In genomic region chr13:99095006-99095405, GRCm38 (mm10) we compare ENCODE assay signal across 34 mouse cellular contexts.
"Had no signal": no experiment of that assay in that cellular context is flagged by ENCODE, and none has a peak within 500 bp of the region (broad histone marks: within the 10 kb centered on the region; RNA-seq: fewer than 3 reads in every experiment).

No protein-coding gene starts in this region.

- H3K9ac ChIP-seq: heart, embryonic 12.5 days; heart, embryonic 13.5 days; heart, embryonic 15.5 days; hindbrain, embryonic 12.5 days; hindbrain, embryonic 13.5 days; hindbrain, embryonic 14.5 days; hindbrain, embryonic 15.5 days; intestine, embryonic 15.5 days; kidney, embryonic 15.5 days had no signal

- DNase-seq: heart, postnatal 10 days; heart, postnatal 14 days; heart, postnatal 36 days; heart, postnatal 4 days; kidney, adult 11 months; kidney, adult 18-20 months; kidney, adult 2 months; kidney, adult 8-10 months; kidney, adult 9 months; kidney, postnatal 10 days; kidney, postnatal 14 days; kidney, postnatal 25 days; kidney, postnatal 36 days; kidney, postnatal 4 days; layer of hippocampus, adult 9-11 months; layer of hippocampus, postnatal 36 days had no signal

- ATAC-seq: hindbrain, embryonic 16.5 days; hindbrain, postnatal 0 days; inflammation-experienced regulatory T-cells, adult 6 months; intestine, embryonic 15.5 days; intestine, embryonic 16.5 days; intestine, postnatal 0 days had no signal

- H3K4me3 ChIP-seq: heart, embryonic 10.5 days; heart, embryonic 12.5 days; heart, embryonic 13.5 days; heart, embryonic 15.5 days; hindbrain, embryonic 10.5 days; hindbrain, embryonic 12.5 days; hindbrain, embryonic 13.5 days; hindbrain, embryonic 15.5 days; intestine, embryonic 15.5 days; kidney, embryonic 15.5 days; layer of hippocampus, adult 2 months had no signal

- H3K36me3 ChIP-seq: heart, embryonic 10.5 days; heart, embryonic 12.5 days; heart, embryonic 13.5 days; heart, embryonic 15.5 days; hindbrain, embryonic 10.5 days; hindbrain, embryonic 12.5 days; hindbrain, embryonic 13.5 days; hindbrain, embryonic 15.5 days; intestine, embryonic 15.5 days; kidney, embryonic 15.5 days had no signal

- H3K27ac ChIP-seq: heart, embryonic 10.5 days; heart, embryonic 13.5 days; heart, embryonic 15.5 days; hindbrain, embryonic 10.5 days; hindbrain, embryonic 12.5 days; hindbrain, embryonic 14.5 days; hindbrain, embryonic 15.5 days; hindbrain, postnatal 0 days; intestine, embryonic 15.5 days; kidney, embryonic 15.5 days; kidney, postnatal 0 days; layer of hippocampus, adult 2 months had no signal

- H3K27me3 ChIP-seq: hindbrain, embryonic 12.5 days; hindbrain, embryonic 13.5 days; hindbrain, embryonic 15.5 days; intestine, embryonic 15.5 days; kidney, embryonic 15.5 days had no signal

- H3K9me3 ChIP-seq: heart, embryonic 10.5 days; heart, embryonic 12.5 days; heart, embryonic 13.5 days; heart, embryonic 15.5 days; hindbrain, embryonic 10.5 days; hindbrain, embryonic 12.5 days; hindbrain, embryonic 13.5 days; hindbrain, embryonic 15.5 days; intestine, embryonic 15.5 days; kidney, embryonic 15.5 days had no signal

- H3K4me2 ChIP-seq: heart, embryonic 12.5 days; heart, embryonic 13.5 days; heart, embryonic 15.5 days; hindbrain, embryonic 12.5 days; hindbrain, embryonic 13.5 days; hindbrain, embryonic 14.5 days; hindbrain, embryonic 15.5 days; intestine, embryonic 15.5 days; kidney, embryonic 15.5 days had no signal
